Mouse (Mus musculus): ENCODE data around the gene Pdlim5.
A peak's percentile ranks its signal among the peaks of the same experiment; 100 is the strongest.

Pdlim5 gene

DNA sequence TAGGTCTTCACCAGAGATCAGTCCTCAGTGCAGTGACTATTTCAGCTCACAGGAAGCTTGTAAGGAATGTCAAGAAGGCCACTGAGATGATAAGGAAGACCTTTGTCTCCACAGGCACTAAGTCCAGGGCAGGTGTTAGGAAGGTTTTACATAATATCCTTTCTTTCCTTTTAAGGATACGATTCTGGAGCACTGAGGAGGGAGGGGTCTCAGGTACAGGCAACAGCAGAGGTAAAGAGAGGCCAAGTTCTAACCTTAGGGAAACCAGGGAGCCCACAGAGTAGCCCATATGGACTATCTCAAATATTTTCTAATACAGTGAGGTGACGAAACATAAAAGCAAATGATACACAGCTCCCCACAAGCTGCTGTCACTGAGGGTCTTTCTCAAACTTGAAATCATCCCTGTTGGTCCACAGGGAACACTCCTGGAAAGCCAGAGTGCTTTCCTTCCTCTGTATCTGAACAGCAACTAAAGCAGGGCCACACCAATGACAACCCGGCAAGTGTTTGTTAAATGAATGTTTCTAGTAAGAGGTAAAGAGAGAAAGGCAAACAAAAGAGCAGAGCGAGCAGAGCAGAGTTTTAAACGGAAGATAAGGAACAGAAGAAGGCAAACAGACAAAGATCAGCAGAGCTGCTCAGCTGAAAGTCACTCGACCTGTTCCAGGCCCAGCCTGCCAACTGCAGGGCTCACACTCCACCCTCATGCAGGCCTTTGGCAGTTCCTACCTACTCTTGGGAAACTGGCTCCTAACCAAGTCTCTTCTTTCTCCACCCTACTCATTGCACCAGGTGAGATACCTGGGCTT is 55.9 kb downstream of the Pdlim5 start:
- DNase-seq (ENCODE audit: low spot score): no peak

DNA sequence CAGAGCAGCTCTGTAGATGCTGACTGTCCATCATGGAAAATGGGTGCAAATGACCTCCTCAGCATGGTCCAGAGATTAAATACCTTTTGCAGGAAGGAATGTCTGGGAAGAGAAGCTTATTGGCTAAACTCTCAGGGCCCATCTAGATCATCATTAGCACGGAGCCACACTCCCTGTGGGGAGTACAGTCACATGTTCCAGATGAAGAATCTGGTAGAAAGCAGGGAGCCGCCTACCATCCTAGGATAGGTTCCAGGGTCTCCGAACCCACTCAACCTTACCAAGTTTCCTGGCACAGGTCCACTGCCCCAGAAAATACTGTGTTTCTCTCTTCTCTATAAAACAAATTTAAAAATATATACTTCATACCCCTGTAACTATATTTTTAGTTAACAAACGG is 57.4 kb downstream of the Pdlim5 start:
- no peak for DNase-seq (ENCODE audit: low spot score)

GRCm38 (mm10) chr3:142334496-142334895 is 61.0 kb downstream of the Pdlim5 start:
- no peak for DNase-seq (ENCODE audit: low spot score)

GRCm38 (mm10) chr3:142333458-142333857 is 62.0 kb downstream of the Pdlim5 start:
- DNase-seq (ENCODE audit: low spot score): no peak

- DNase-seq (ENCODE audit: low spot score): no peak
These were observed 62.8 kb downstream of the Pdlim5 start for GRCm38 (mm10) chr3:142332716-142333115.

- no peak for DNase-seq (ENCODE audit: low spot score)
These were observed 63.5 kb downstream of the Pdlim5 start for GRCm38 (mm10) chr3:142331872-142332554.

- no peak for DNase-seq (ENCODE audit: low spot score)
These were observed 65.1 kb downstream of the Pdlim5 start for GRCm38 (mm10) chr3:142330425-142330824.

DNA sequence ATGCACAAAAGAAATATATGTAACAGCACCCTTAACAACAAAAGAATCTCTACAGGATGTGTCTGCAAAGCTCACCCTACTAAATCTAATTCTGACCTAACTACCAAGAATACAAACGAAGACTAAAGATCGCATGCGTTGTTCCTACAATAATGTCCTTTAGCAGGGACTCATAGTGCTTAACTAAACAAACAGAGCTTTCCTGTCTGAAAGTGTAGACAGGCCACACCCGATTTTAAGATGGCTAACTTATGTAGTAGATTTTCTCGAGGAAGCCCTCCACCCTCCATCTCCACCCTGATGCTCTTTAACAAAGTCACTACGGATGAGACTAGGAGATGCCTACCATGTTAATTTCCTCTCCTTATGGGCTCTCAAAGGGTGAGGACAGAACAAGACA is 71.9 kb downstream of the Pdlim5 start:
- DNase-seq (ENCODE audit: low spot score): no peak

- DNase-seq (ENCODE audit: low spot score): no peak
These were observed 73.6 kb downstream of the Pdlim5 start for GRCm38 (mm10) chr3:142321930-142322329.

DNA sequence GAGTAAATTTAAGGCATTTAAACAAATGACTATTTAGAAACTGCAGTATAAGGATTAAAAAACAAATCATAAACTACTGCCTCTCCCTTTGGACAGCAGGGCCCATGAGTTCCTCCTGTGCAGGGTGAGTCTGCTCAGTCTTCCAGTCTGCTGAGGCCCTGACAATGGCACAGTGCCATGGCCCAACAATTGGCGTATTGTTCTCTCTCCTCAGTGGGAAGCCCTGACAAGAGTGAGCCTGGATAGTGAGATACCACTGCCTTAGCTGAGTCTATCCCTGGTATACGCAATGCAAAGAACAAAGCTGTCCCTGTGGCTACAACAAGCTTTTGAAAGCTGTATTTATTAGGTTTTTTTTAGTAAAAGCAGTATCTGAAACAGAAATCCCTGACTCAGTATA is 77.3 kb downstream of the Pdlim5 start:
- DNase-seq (ENCODE audit: low spot score): peak; percentile 44

DNA sequence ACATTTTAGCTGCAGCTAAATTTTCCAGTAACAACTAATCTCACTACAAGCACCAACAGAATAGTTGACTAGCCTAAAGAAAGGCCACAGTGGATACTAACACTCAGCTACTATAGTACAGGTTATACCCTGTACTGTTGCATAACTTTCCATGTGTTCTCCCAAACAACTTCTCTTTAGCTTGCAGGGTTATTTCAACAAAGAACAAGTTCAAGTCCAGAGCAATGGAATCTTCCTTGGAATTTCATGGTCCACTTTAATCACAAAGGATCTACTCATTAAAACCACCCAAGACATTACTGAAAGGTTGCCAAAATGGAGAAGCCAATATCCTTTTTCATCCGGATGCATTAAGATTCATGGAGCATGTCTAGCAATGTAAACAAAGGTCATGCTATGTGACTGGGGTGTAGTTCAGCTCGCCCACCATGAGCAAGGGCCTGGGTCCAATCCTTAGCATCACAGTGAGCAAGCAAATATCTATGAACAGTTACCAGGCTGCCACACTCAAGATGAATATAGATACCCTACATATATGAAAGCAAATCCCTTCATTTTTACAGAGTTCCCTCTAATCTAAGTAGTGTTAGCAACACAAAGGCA is 79.3 kb downstream of the Pdlim5 start:
- DNase-seq (ENCODE audit: low spot score): no peak

- no peak for DNase-seq (ENCODE audit: low spot score)
These were observed 84.4 kb downstream of the Pdlim5 start for GRCm38 (mm10) chr3:142311075-142311474.

GRCm38 (mm10) chr3:142310446-142310845 is 85.0 kb downstream of the Pdlim5 start:
- DNase-seq (ENCODE audit: low spot score): no peak

GRCm38 (mm10) chr3:142295287-142295676 is 100.2 kb downstream of the Pdlim5 start:
- DNase-seq (ENCODE audit: low spot score): no peak

- DNase-seq (ENCODE audit: low spot score): peak; percentile 44
These were observed 100.7 kb downstream of the Pdlim5 start for GRCm38 (mm10) chr3:142294616-142295286.

GRCm38 (mm10) chr3:142293561-142293960 is 101.9 kb downstream of the Pdlim5 start:
- DNase-seq (ENCODE audit: low spot score): no peak

- peak; percentile 62 for DNase-seq (ENCODE audit: low spot score)
These were observed 112.8 kb downstream of the Pdlim5 start for GRCm38 (mm10) chr3:142282706-142283105.

DNA sequence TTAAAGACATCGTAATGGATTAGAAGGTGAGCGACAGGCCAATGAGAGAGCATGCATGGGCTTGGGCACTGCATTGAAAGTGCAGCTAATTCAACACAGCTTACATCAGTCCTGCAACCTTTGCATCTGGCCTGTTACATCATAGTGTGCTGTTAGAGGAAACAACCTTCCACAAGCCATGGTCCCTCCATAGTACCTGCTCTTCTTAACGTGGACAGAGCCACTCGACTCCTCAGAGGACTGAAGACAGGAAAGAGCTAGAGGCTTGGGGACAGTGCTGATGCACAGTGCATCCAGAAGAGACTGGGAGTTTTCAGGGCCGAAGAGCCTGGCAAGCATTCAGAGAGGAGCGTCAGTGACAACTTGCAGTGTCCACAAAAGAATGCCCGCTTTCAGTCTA is 113.8 kb downstream of the Pdlim5 start:
- no peak for DNase-seq (ENCODE audit: low spot score)

GRCm38 (mm10) chr3:142281093-142281445 is 114.4 kb downstream of the Pdlim5 start:
- no peak for DNase-seq (ENCODE audit: low spot score)

- no peak for DNase-seq (ENCODE audit: low spot score)
These were observed 115.0 kb downstream of the Pdlim5 start for GRCm38 (mm10) chr3:142280366-142281092.

GRCm38 (mm10) chr3:142279011-142279410 is 116.5 kb downstream of the Pdlim5 start:
- no peak for DNase-seq (ENCODE audit: low spot score)

DNA sequence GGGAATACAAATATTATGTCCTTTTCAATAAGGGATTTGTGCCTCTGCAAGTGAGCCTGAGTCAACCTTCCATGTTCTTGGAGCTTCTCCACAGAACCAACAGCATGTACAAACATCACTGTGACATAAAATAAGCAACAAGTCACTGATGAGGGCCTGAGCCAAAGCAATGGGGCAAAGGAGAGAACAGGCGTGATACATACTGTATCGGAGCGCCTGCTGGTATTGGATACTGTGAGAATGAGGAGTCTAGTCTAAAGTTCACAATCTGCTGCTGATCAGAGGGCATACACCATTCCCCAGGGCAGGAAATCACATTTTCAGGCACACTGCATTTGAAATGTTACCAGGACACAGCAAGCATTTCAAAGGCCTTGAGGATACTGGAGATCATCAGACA is 119.0 kb downstream of the Pdlim5 start:
- DNase-seq (ENCODE audit: low spot score): no peak
